Mouse (Mus musculus) frontal cortex, postnatal 36 days (tissue): Measurements from ENCODE around the gene Stk11ip.

Experiments used
- DNase-seq, 2 experiments: peaks; one replicate each; pipeline ENCODE4 v3.0.0; 2022; ENCODE audit warnings: low spot score in 2 of 2

Gene Stk11ip

DNA sequence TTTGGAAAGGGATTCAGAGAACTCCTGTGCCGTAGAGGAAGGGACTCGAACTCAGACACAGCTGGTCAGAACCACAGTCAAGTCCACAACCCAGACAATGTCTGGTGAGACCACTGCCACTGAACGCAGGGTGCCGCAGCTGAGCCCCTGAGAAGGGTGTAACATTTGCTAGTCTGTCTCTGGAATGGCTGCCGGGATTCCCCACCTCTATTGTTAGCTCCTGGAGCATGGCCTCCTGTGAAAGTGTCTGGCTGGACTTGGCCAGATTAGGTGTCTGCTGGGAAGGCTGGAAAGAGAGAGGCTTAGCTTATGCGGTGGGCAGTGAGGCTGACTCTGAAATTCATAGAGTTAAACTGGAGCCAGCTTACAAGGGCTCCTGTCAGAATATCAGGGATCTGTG lies 49.1 kb downstream of the Stk11ip start:
- DNase-seq: no peak

- DNase-seq: no peak
Observed at GRCm38 (mm10) chr1:75572776-75573175, 51.4 kb downstream of the Stk11ip start.

DNA sequence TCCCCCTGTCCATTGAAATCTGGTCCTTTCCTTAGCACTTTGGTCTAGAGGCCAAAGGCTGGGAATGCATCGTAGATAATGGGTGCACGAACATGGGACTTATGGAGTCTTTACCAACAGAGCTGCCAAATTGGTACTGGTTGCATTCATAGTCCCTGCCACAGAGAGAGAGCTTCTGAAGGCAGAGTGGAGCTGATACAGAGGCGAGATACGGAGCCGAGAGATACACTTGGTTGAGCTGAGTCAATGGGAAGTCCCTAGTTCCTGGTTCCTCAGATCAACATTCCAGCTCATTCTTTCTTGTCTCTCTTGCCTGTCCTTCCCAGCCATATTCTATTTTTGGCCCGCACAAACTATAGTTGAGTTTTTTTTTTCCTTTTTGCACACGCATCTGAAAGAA lies 52.4 kb downstream of the Stk11ip start:
- no peak for DNase-seq

- DNase-seq: no peak
Observed at GRCm38 (mm10) chr1:75574476-75575310, 53.4 kb downstream of the Stk11ip start.

DNA sequence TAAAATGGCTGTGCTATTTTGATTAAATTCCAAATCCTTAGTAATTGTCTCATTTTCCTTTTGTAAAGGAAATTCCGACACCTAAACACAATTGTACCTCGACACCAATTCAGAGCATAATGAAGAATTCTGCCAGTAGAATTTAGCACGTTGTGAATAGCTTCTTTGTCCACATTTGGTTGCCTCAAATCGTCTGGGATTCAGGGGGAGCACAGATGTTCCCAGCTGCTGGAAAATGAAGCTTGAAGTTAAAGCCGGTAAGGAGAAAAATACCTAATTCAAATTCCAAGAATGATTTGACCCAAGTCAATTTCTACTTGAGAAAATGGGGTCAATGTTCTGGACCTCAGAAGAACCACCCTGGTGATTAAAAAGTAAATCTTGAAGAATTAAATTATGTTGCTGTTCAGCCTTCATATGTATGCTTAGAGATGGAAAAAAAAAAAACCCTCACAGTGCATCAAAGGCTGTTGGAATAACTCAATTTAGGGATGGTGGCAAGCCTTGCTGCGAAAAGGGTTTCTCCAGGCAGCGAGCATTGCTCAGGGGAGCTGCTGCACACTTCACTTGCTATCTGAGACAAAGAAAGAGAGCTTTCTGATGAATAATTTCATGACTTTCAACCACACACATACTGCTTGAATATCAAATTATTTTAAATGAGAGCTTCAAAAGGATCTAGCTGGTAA lies 60.8 kb downstream of the Stk11ip start:
- DNase-seq: no peak

GRCm38 (mm10) chr1:75582625-75582956 lies 61.3 kb downstream of the Stk11ip start:
- DNase-seq: no peak

DNA sequence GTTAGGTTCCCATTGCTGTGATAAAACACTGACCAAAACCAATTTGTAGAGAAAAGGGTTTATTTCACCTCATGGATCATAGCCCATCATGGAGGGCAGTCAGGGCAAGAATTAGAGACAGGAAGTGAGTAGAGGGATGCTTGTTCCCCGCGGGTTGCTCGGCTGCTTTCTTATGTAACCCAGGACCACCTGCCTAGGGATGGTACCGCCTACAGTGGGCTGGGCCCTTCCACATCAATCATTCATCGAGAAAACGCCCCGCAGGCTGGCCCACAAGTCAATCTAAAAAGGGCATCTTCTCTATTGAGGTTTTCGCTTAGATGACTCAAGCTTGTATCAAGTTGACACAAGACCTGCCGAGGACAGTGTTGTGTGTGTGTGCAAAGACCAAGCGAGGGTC lies 61.7 kb downstream of the Stk11ip start:
- no peak for DNase-seq

- DNase-seq: no peak
Observed at GRCm38 (mm10) chr1:75586791-75587190, 65.5 kb downstream of the Stk11ip start.
